Comparison of ENCODE assay signal across 12 mouse cellular contexts in genomic region chr11:61487936-61488335, GRCm38 (mm10). TPM values are rescaled to one million over a fixed set of nuclear protein-coding genes. Genes with fewer than 3 reads are reported as not detected.
A peak's percentile ranks its signal among the peaks of the same experiment; 100 is the strongest.
DNase-seq lines count a peak whose midpoint lies in the region; ATAC-seq lines count a peak whose summit lies in the region.
"Had no signal": no experiment of that assay in that cellular context is flagged by ENCODE, and none has a peak within 500 bp of the region (broad histone marks: within the 10 kb centered on the region; RNA-seq: fewer than 3 reads in every experiment).

No protein-coding gene starts in this region.

- H3K27me3 ChIP-seq in heart, embryonic 12.5 days (replicated peaks) = no peaks in the 10 kb centered on the region
- no peaks in the 10 kb centered on the region for H3K27me3 ChIP-seq in midbrain, embryonic 11.5 days (ENCODE audit: control insufficient read depth, insufficient read depth, low read length)
- no peaks in the 10 kb centered on the region for H3K27me3 ChIP-seq in midbrain, embryonic 15.5 days (replicated peaks)
- no peaks in the 10 kb centered on the region for H3K27me3 ChIP-seq in limb, embryonic 12.5 days

- H3K4me3 ChIP-seq in heart, embryonic 12.5 days = no peak overlapping the region
- no peak overlapping the region for H3K4me3 ChIP-seq in midbrain, embryonic 11.5 days (ENCODE audit: low read depth, low read length)
- no peak overlapping the region for H3K4me3 ChIP-seq in midbrain, embryonic 15.5 days
- 0 out of 2 replicates have a peak overlapping the region, but pooled peaks have one; percentile 43 for H3K4me3 ChIP-seq in limb, embryonic 12.5 days (replicated peaks)
- H3K4me3 ChIP-seq: erythroblast, embryonic 14.5 days had no signal

- intact Hi-C loops in heart, postnatal 25 days (cut with DNase I) = no loop called here

- no peak for DNase-seq in heart, postnatal 25 days (ENCODE audit: low spot score)
- DNase-seq in midbrain, embryonic 11.5 days (ENCODE audit: low spot score, missing footprints) = peak; percentile 65
- no peak for DNase-seq in adrenal gland, adult (ENCODE audit: inconsistent age in 2 of 2, low spot score in 1 of 2)
- DNase-seq in adrenal gland, adult 8-10 months = no peak
- DNase-seq: cerebellum, adult 2 months; thymus, adult 2 months had no signal

- peak overlapping the region; percentile 9; the same call in 1 of the 2 replicates for H3K27ac ChIP-seq in heart, embryonic 12.5 days (ENCODE audit: poor library complexity, severe bottlenecking)
- H3K27ac ChIP-seq in midbrain, embryonic 11.5 days (ENCODE audit: low read depth, low read length) = no peak overlapping the region
- H3K27ac ChIP-seq in midbrain, embryonic 15.5 days = no peak overlapping the region
- H3K27ac ChIP-seq in limb, embryonic 12.5 days = peak overlapping the region; percentile 100; the same call in 1 of the 2 replicates

- H3K9me3 ChIP-seq in heart, embryonic 12.5 days (replicated peaks) = no peaks in the 10 kb centered on the region
- no peaks in the 10 kb centered on the region for H3K9me3 ChIP-seq in midbrain, embryonic 11.5 days (ENCODE audit: control insufficient read depth, low read length)
- H3K9me3 ChIP-seq in midbrain, embryonic 15.5 days = no peaks in the 10 kb centered on the region
- no peaks in the 10 kb centered on the region for H3K9me3 ChIP-seq in limb, embryonic 12.5 days

- peaks cover 50% of the 10 kb centered on the region for H3K4me1 ChIP-seq in heart, embryonic 12.5 days (replicated peaks)
- H3K4me1 ChIP-seq in midbrain, embryonic 11.5 days (ENCODE audit: control insufficient read depth, insufficient read depth, low read length) = peaks cover 23% of the 10 kb centered on the region
- H3K4me1 ChIP-seq in midbrain, embryonic 15.5 days = peaks cover 43% of the 10 kb centered on the region
- H3K4me1 ChIP-seq in limb, embryonic 12.5 days (replicated peaks) = peaks cover 55% of the 10 kb centered on the region

- H3K4me2 ChIP-seq in heart, embryonic 12.5 days = no peak overlapping the region
- H3K4me2 ChIP-seq in midbrain, embryonic 11.5 days = no peak overlapping the region
- H3K4me2 ChIP-seq in midbrain, embryonic 15.5 days = no peak overlapping the region
- H3K4me2 ChIP-seq in limb, embryonic 12.5 days = no peak overlapping the region

- ATAC-seq in heart, embryonic 12.5 days (ENCODE audit: insufficient number of reproducible peaks, low FRiP score) = no peak
- no peak for ATAC-seq in midbrain, embryonic 11.5 days (ENCODE audit: low FRiP score)
- ATAC-seq in midbrain, embryonic 15.5 days (replicated peaks) = no peak
- no peak for ATAC-seq in limb, embryonic 12.5 days (ENCODE audit: insufficient number of reproducible peaks, insufficient read depth, low FRiP score, low TSS enrichment, low read depth)
- ATAC-seq: midbrain, embryonic 16.5 days had no signal

- peaks cover 50% of the 10 kb centered on the region for H3K36me3 ChIP-seq in heart, embryonic 12.5 days
- peaks cover 26% of the 10 kb centered on the region for H3K36me3 ChIP-seq in midbrain, embryonic 11.5 days (ENCODE audit: control insufficient read depth, insufficient read depth, low read length)
- H3K36me3 ChIP-seq in midbrain, embryonic 15.5 days (replicated peaks) = peaks cover 21% of the 10 kb centered on the region
- H3K36me3 ChIP-seq in limb, embryonic 12.5 days = peaks cover 65% of the 10 kb centered on the region

- 87% methylated on average over 7 of the region's 7 CpGs for WGBS in heart, embryonic 12.5 days
- WGBS in midbrain, embryonic 11.5 days = 89% methylated on average over 7 of the region's 7 CpGs
- 91% methylated on average over 7 of the region's 7 CpGs for WGBS in midbrain, embryonic 15.5 days
- WGBS in limb, embryonic 12.5 days = 92% methylated on average over 7 of the region's 7 CpGs

- H3K9ac ChIP-seq in heart, embryonic 12.5 days = no peak overlapping the region
- no peak overlapping the region for H3K9ac ChIP-seq in midbrain, embryonic 11.5 days (ENCODE audit: low read length)
- H3K9ac ChIP-seq in midbrain, embryonic 15.5 days = no peak overlapping the region
- H3K9ac ChIP-seq in limb, embryonic 12.5 days (replicated peaks) = no peak overlapping the region

RNA-seq across cellular contexts. Expression of gene Mfap4, which starts 2.7 kb away (rescaled TPM):
- polyA plus RNA-seq in heart, embryonic 12.5 days (2016; fragmentation: Nextera tagmentation; extraction: Ambion mirVana) = 72.4 and 76.0 TPM in 2 replicates
- total RNA-seq in heart, postnatal 25 days (2021) = 10 to 100 TPM; 43.3 to 50.0 TPM
- polyA plus RNA-seq in midbrain, embryonic 11.5 days (2014; fragmentation: Nextera tagmentation; extraction: Ambion mirVana) = 69.8 and 78.9 TPM in 2 replicates
- 23.5 and 29.8 TPM in 2 replicates for polyA plus RNA-seq in midbrain, embryonic 15.5 days (2015; fragmentation: Nextera tagmentation; extraction: Ambion mirVana)
- polyA plus RNA-seq in limb, embryonic 12.5 days (2016; fragmentation: Nextera tagmentation; extraction: Ambion mirVana) = 198 and 239 TPM in 2 replicates
- total RNA-seq in adrenal gland, adult 8-10 months (2022) = 1 to 10 TPM; 3.4 to 5.8 (median 4.9) TPM
- total RNA-seq: CH12.LX had no signal
- polyA plus RNA-seq: erythroblast, embryonic 14.5 days had no signal

RNA-seq across cellular contexts. Expression of gene Mapk7, which starts 6.3 kb away (rescaled TPM):
- polyA plus RNA-seq in heart, embryonic 12.5 days (2016; fragmentation: Nextera tagmentation; extraction: Ambion mirVana) = 33.9 and 35.3 TPM in 2 replicates
- total RNA-seq in heart, postnatal 25 days (2021) = 1 to 10 TPM; 6.0 to 7.7 TPM
- polyA plus RNA-seq in midbrain, embryonic 11.5 days (2014; fragmentation: Nextera tagmentation; extraction: Ambion mirVana) = 51.0 and 58.3 TPM in 2 replicates
- polyA plus RNA-seq in midbrain, embryonic 15.5 days (2015; fragmentation: Nextera tagmentation; extraction: Ambion mirVana) = 72.3 and 73.1 TPM in 2 replicates
- 85.0 and 93.7 TPM in 2 replicates for polyA plus RNA-seq in limb, embryonic 12.5 days (2016; fragmentation: Nextera tagmentation; extraction: Ambion mirVana)
- total RNA-seq in adrenal gland, adult 8-10 months (2022) = 10 to 100 TPM; 15.2 to 22.1 (median 20.4) TPM

RNA-seq across cellular contexts. Expression of gene B9d1, which starts 17.0 kb away (rescaled TPM):
- polyA plus RNA-seq in heart, embryonic 12.5 days (2016; fragmentation: Nextera tagmentation; extraction: Ambion mirVana) = 9.0 and 11.0 TPM in 2 replicates
- 10 to 100 TPM in 1 of 2 experiments, 1 to 10 TPM in 1; 8.4 to 10.4 TPM for total RNA-seq in heart, postnatal 25 days (2021)
- polyA plus RNA-seq in midbrain, embryonic 11.5 days (2014; fragmentation: Nextera tagmentation; extraction: Ambion mirVana) = 35.1 and 39.6 TPM in 2 replicates
- 34.9 and 38.9 TPM in 2 replicates for polyA plus RNA-seq in midbrain, embryonic 15.5 days (2015; fragmentation: Nextera tagmentation; extraction: Ambion mirVana)
- 37.5 and 38.5 TPM in 2 replicates for polyA plus RNA-seq in limb, embryonic 12.5 days (2016; fragmentation: Nextera tagmentation; extraction: Ambion mirVana)
- 10 to 100 TPM; 16.5 to 31.6 (median 25.2) TPM for total RNA-seq in adrenal gland, adult 8-10 months (2022)

RNA-seq across cellular contexts. Expression of gene Rnf112, which starts 34.0 kb away (rescaled TPM):
- 0.17 and 0.42 TPM in 2 replicates for polyA plus RNA-seq in heart, embryonic 12.5 days (2016; fragmentation: Nextera tagmentation; extraction: Ambion mirVana)
- total RNA-seq in heart, postnatal 25 days (2021) = under 1 TPM; 0.26 to 0.53 TPM
- polyA plus RNA-seq in midbrain, embryonic 11.5 days (2014; fragmentation: Nextera tagmentation; extraction: Ambion mirVana) = 0.40 and 0.51 TPM in 2 replicates
- 34.4 and 38.5 TPM in 2 replicates for polyA plus RNA-seq in midbrain, embryonic 15.5 days (2015; fragmentation: Nextera tagmentation; extraction: Ambion mirVana)
- polyA plus RNA-seq in limb, embryonic 12.5 days (2016; fragmentation: Nextera tagmentation; extraction: Ambion mirVana) = 0.63 and 0.69 TPM in 2 replicates
- total RNA-seq in adrenal gland, adult 8-10 months (2022) = 1 to 10 TPM; 1.7 to 2.3 (median 2.0) TPM
- total RNA-seq: CH12.LX had no signal
- polyA plus RNA-seq: erythroblast, embryonic 14.5 days had no signal

Comparison
In these comparisons a context has a peak if more than half of its experiments do, and no peak if none do; other contexts are left out.
1. H3K27ac ChIP-seq: peak in heart, embryonic 12.5 days (single experiment) and limb, embryonic 12.5 days (single experiment); none in midbrain, embryonic 11.5 days (single experiment) and midbrain, embryonic 15.5 days (single experiment).